17 mouse cellular contexts compared by ENCODE assay signal in genomic region chr11:44480246-44480645, GRCm38 (mm10).
"Had no signal": no experiment of that assay in that cellular context is flagged by ENCODE, and none has a peak within 500 bp of the region (broad histone marks: within the 10 kb centered on the region; RNA-seq: fewer than 3 reads in every experiment).

No protein-coding gene starts in this region.

- H3K36me3 ChIP-seq: limb, embryonic 12.5 days; limb, embryonic 15.5 days; liver, embryonic 15.5 days had no signal

- H3K27me3 ChIP-seq: limb, embryonic 12.5 days; limb, embryonic 15.5 days; liver, embryonic 15.5 days had no signal

- DNase-seq: kidney, adult 18-20 months; kidney, adult 9 months; kidney, postnatal 14 days; kidney, postnatal 4 days; left cerebral cortex, postnatal 4 days; lung, adult 2 months; lung, postnatal 14 days; lung, postnatal 4 days; midbrain, embryonic 14.5 days; right cerebral cortex, adult 18-20 months; right cerebral cortex, postnatal 14 days; right cerebral cortex, postnatal 4 days; thymus, adult 18-20 months; thymus, postnatal 36 days had no signal
